Mouse (Mus musculus) spleen, adult 2 months (tissue): ENCODE measurements around the gene Med19. TPM values are rescaled to one million over a fixed set of nuclear protein-coding genes. Genes with fewer than 3 reads are reported as not detected.
"Not testable (repeated sequence)": the region's sequence is repeated elsewhere in the genome, so short reads cannot be mapped to it uniquely, and the experiment has no call there.

ENCODE experiments used
- DNase-seq, 2 experiments: peaks; one replicate each; pipeline versions ENCODE4 v3.0.0 to v3.0.0-alpha.2; 2012 to 2021; ENCODE audit warnings: low spot score in 2 of 2, low read depth in 1 of 2
- H3K27ac ChIP-seq: fragments of 200-500 bp; 2 replicates; pipeline ENCODE4 v1.5.1; 2012; ENCODE audit warnings: low read length, inconsistent platforms; ENCODE audit not compliant: insufficient read depth
- H3K27me3 ChIP-seq: fragments of 200-500 bp; 2 replicates; pipeline ENCODE4 v1.6.1; 2012; ENCODE audit warnings: mild to moderate bottlenecking, moderate library complexity, low read length, inconsistent platforms; ENCODE audit not compliant: control insufficient read depth, insufficient read depth
- H3K36me3 ChIP-seq: fragments of 200-500 bp; 2 replicates; pipeline ENCODE4 v1.6.1; 2012; ENCODE audit warnings: mild to moderate bottlenecking, low read length, inconsistent platforms; ENCODE audit not compliant: control insufficient read depth, insufficient read depth
- H3K4me1 ChIP-seq: fragments of 200-500 bp; 2 replicates; pipeline ENCODE4 v1.6.1; 2011; ENCODE audit warnings: inconsistent platforms; ENCODE audit not compliant: control insufficient read depth, insufficient read depth, insufficient read length
- H3K4me3 ChIP-seq: fragments of 200-500 bp; 2 replicates; pipeline ENCODE4 v1.5.1; 2011; ENCODE audit warnings: mild to moderate bottlenecking, inconsistent platforms; ENCODE audit not compliant: insufficient read depth, insufficient read length; ENCODE audit errors: extremely low read depth
- CTCF ChIP-seq: fragments of 200-500 bp; IDR thresholded peaks from 2 replicates; pipeline ENCODE4 v1.5.1; 2011; ENCODE audit warnings: mild to moderate bottlenecking, inconsistent platforms; ENCODE audit not compliant: insufficient read depth, insufficient read length, insufficient replicate concordance; ENCODE audit errors: extremely low read depth
- POLR2A ChIP-seq: fragments of 200-500 bp; IDR thresholded peaks from 2 replicates; pipeline ENCODE4 v1.6.1; 2011; ENCODE audit warnings: low read depth, low read length, inconsistent platforms
- WGBS: fragments of 180-500 bp; shearing (Covaris S2); methylation state at CpG from one replicate; pipeline ENCODE4 v1.1.7; 2018; 5-methylcytosine and 5-hydroxymethylcytosine counted together
- polyA plus RNA-seq: library from polyadenylated mRNA; depleted of rRNA; stranded (reverse); fragments of >200 nt; gene quantifications from 2 replicates; pipeline ENCODE4 v1.2.3, GENCODE M21; 2012

The Med19 gene
- polyA plus RNA-seq, 1 experiment: 4.9 TPM

DNA sequence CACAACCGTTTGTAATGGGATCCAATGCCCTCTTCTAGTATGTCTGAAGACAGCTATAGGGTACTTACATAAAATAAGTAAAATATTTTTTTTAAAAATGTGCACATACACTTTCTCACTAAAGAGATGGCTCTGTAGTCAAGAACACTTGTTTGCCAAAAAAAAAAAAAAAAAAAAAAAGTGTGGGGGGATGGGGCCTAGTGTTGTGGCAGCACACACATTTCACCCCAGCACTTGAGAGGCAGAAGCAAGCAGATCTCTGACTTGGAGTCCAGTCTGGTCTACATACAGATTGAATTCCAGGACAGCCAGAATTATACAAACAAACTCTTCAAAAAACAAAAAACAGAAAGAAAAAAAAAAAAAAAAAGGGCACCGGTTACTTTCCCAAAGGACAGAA lies 42.5 kb downstream of the Med19 start:
- WGBS: 97% methylated on average over 2 of the region's 2 CpGs
- Histone ChIP-seq H3K36me3 (peaks cover 13% of the 10 kb centered on the region), H3K27ac (no peak overlapping the region), H3K4me1 (peaks cover 4% of the 10 kb centered on the region), H3K4me3 (no peak overlapping the region), H3K27me3 (no peaks in the 10 kb centered on the region)
- TF ChIP-seq CTCF: no peak
- DNase-seq: no peak

GRCm38 (mm10) chr2:84721182-84721581 lies 43.0 kb downstream of the Med19 start:
- Histone ChIP-seq H3K4me1 (peaks cover 7% of the 10 kb centered on the region), H3K27me3 (no peaks in the 10 kb centered on the region), H3K4me3 (no peak overlapping the region), H3K27ac (no peak overlapping the region), H3K36me3 (peaks cover 15% of the 10 kb centered on the region)
- TF ChIP-seq CTCF: no peak
- no peak for TF ChIP-seq POLR2A
- no peak for DNase-seq
- 87% methylated on average over 3 of the region's 3 CpGs for WGBS

GRCm38 (mm10) chr2:84723856-84724255 lies 45.7 kb downstream of the Med19 start:
- Histone ChIP-seq H3K4me3 (no peak overlapping the region), H3K27me3 (no peaks in the 10 kb centered on the region), H3K27ac (no peak overlapping the region), H3K4me1 (peaks cover 7% of the 10 kb centered on the region), H3K36me3 (peaks cover 15% of the 10 kb centered on the region)
- no peak for DNase-seq
- 84% methylated on average over 14 of the region's 14 CpGs for WGBS
- TF ChIP-seq CTCF (no peak), POLR2A (no peak)

- DNase-seq: no peak
- no peak for TF ChIP-seq CTCF
- no peak for TF ChIP-seq POLR2A
- Histone ChIP-seq H3K27me3 (no peaks in the 10 kb centered on the region), H3K36me3 (peaks cover 15% of the 10 kb centered on the region), H3K4me1 (peaks cover 7% of the 10 kb centered on the region), H3K27ac (no peak overlapping the region), H3K4me3 (no peak overlapping the region)
- WGBS: 88% methylated on average over 10 of the region's 10 CpGs
Observed at GRCm38 (mm10) chr2:84725770-84726169, 47.6 kb downstream of the Med19 start.

- 2% methylated on average over 9 of the region's 9 CpGs for WGBS
- Histone ChIP-seq H3K27ac (peak overlapping the region; percentile 36; the same call in 1 of the 2 replicates), H3K36me3 (peaks cover 14% of the 10 kb centered on the region), H3K4me3 (peak overlapping the region; percentile 80), H3K4me1 (peaks cover 7% of the 10 kb centered on the region), H3K27me3 (no peaks in the 10 kb centered on the region)
- DNase-seq: no peak
- TF ChIP-seq POLR2A (no peak), CTCF (no peak)
Observed at GRCm38 (mm10) chr2:84726716-84727115, 48.5 kb downstream of the Med19 start.

DNA sequence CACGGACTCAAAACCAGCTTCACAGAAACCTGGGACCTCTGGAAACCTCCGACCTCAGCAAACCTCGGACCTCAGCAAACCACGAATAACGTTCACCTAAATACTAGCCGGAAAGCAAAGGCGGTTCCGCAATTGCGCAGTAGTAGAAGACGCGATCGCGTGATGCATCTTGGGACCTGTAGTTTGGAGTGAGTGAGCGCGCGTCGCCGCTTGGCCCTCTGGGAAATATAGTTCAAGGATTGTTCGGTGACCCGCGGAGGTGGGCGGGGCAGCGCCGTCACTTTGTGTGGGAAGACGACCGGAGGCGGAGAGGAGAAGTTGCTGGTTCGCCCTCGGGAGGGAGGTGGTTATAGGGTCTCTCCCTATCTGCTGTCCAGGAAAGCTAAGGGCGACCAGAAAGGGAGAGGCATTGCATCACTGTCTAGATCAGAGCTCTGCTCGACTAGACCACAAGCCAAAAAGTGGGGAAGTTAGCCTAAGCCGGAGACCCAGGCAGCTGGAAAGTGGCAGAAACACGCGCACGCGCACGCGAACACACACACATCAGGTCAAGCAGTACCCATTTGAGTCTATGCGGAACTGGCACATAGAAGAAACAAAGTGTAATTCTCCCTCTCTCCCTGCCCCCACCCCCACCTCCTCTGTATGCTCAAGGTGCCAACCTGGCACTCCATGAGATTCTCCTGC lies 49.1 kb downstream of the Med19 start, which contains the start of gene Clp1:
TSS of gene Clp1 (minus strand) at position 179 of the 687 bp plus-strand sequence.
- Histone ChIP-seq H3K4me1 (peaks cover 7% of the 10 kb centered on the region), H3K36me3 (peaks cover 14% of the 10 kb centered on the region), H3K27ac (peak within 1 kb of the TSS; percentile 96), H3K27me3 (no peaks in the 10 kb centered on the region), H3K4me3 (peak within 1 kb of the TSS; percentile 80)
- peak; percentile 94 to 96 for DNase-seq
- WGBS: under 1% methylated on average over 39 of the region's 39 CpGs
- no peak for TF ChIP-seq CTCF
- TF ChIP-seq POLR2A: peak; percentile 67

DNA sequence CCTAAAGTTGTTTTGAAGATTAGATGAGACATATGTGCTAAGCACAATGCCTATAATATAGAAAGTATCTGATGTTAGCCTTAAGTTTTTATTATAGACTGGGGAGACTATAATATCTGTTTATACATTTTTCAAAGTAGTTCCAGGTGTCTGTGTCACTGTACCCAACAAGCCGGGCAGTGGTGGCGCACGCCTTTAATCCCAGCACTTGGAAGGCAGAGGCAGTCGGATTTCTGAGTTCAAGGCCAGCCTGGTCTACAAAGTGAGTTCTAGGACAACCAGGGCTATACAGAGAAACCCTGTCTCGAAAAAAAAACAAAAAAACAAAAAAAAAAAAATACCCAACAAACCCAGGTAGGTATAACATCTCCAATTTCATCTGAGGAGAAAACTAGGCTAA lies 50.0 kb downstream of the Med19 start:
- H3K4me3 ChIP-seq, H3K27ac ChIP-seq, DNase-seq, H3K27me3 ChIP-seq, H3K4me1 ChIP-seq: not testable (repeated sequence)
- H3K36me3 ChIP-seq: peaks cover 13% of the 10 kb centered on the region
- 90% methylated on average over 5 of the region's 5 CpGs for WGBS
